Mouse (Mus musculus): ENCODE results near the gene Sytl1. TPM values are rescaled to one million over a fixed set of nuclear protein-coding genes. Genes with fewer than 3 reads are reported as not detected.
A peak's percentile ranks its signal among the peaks of the same experiment; 100 is the strongest.

Sytl1 gene
- polyA plus RNA-seq, 1 experiment = 3.2 TPM

- Histone ChIP-seq H3K27ac (ENCODE audit: control insufficient read depth, insufficient read depth, low read depth, low read length, poor library complexity) (no peak overlapping the region), H3K4me1 (ENCODE audit: control insufficient read depth, insufficient read depth, low read length) (peaks cover 1% of the 10 kb centered on the region; the same call in 1 of the 2 replicates), H3K4me3 (replicated peaks; ENCODE audit: control insufficient read depth, low read depth, low read length) (peak overlapping the region; percentile 32)
- 42% methylated on average over 11 of the region's 11 CpGs for WGBS
- TF ChIP-seq CTCF (IDR thresholded peaks at IDR 0.05; ENCODE audit: control insufficient read depth, insufficient read depth, low read length) = no peak
- TF ChIP-seq POLR2A (IDR thresholded peaks at IDR 0.05; ENCODE audit: borderline replicate concordance, control insufficient read depth, low read depth, low read length) = no peak
These were observed 21.0 kb downstream of the Sytl1 start for GRCm38 (mm10) chr4:133241910-133242309.

GRCm38 (mm10) chr4:133240934-133241908, 21.7 kb downstream of the Sytl1 start:
- H3K27ac ChIP-seq (ENCODE audit: control insufficient read depth, insufficient read depth, low read depth, low read length, poor library complexity) = peak overlapping the region; percentile 87
- TF ChIP-seq POLR2A (IDR thresholded peaks at IDR 0.05; ENCODE audit: borderline replicate concordance, control insufficient read depth, low read depth, low read length) (peak; percentile 82), CTCF (IDR thresholded peaks at IDR 0.05; ENCODE audit: control insufficient read depth, insufficient read depth, low read length) (no peak; the same call in 1 of the 2 replicates)
- under 1% methylated on average over 78 of the region's 78 CpGs for WGBS
- H3K4me1 ChIP-seq (ENCODE audit: control insufficient read depth, insufficient read depth, low read length) = peaks cover 1% of the 10 kb centered on the region; the same call in 1 of the 2 replicates
- H3K4me3 ChIP-seq (replicated peaks; ENCODE audit: control insufficient read depth, low read depth, low read length) = peak overlapping the region; percentile 81

GRCm38 (mm10) chr4:133240490-133240921, 22.4 kb downstream of the Sytl1 start, which contains the start of gene Map3k6:
Map3k6 (plus strand) TSS chr4:133240818.
- peak; percentile 55; the same call in 1 of the 2 replicates for TF ChIP-seq POLR2A (IDR thresholded peaks at IDR 0.05; ENCODE audit: borderline replicate concordance, control insufficient read depth, low read depth, low read length)
- TF ChIP-seq CTCF (IDR thresholded peaks at IDR 0.05; ENCODE audit: control insufficient read depth, insufficient read depth, low read length) = no peak
- WGBS = 8% methylated on average over 16 of the region's 16 CpGs
- Histone ChIP-seq H3K4me3 (replicated peaks; ENCODE audit: control insufficient read depth, low read depth, low read length) (peak within 1 kb of the TSS; percentile 81), H3K27ac (ENCODE audit: control insufficient read depth, insufficient read depth, low read depth, low read length, poor library complexity) (peak within 1 kb of the TSS; percentile 87), H3K4me1 (ENCODE audit: control insufficient read depth, insufficient read depth, low read length) (peaks cover 1% of the 10 kb centered on the region; the same call in 1 of the 2 replicates)

GRCm38 (mm10) chr4:133237911-133238310, 25.0 kb downstream of the Sytl1 start:
- 1% methylated on average over 4 of the region's 4 CpGs for WGBS
- TF ChIP-seq CTCF (IDR thresholded peaks at IDR 0.05; ENCODE audit: control insufficient read depth, insufficient read depth, low read length) = no peak
- no peak for TF ChIP-seq POLR2A (IDR thresholded peaks at IDR 0.05; ENCODE audit: borderline replicate concordance, control insufficient read depth, low read depth, low read length)
- H3K27ac ChIP-seq (ENCODE audit: control insufficient read depth, insufficient read depth, low read depth, low read length, poor library complexity) = 0 out of 2 replicates have a peak overlapping the region, but pooled peaks have one; percentile 9
- no peak overlapping the region for H3K4me3 ChIP-seq (replicated peaks; ENCODE audit: control insufficient read depth, low read depth, low read length)
- H3K4me1 ChIP-seq (ENCODE audit: control insufficient read depth, insufficient read depth, low read length) = peaks cover 1% of the 10 kb centered on the region; the same call in 1 of the 2 replicates

GRCm38 (mm10) chr4:133235415-133235814, 27.5 kb downstream of the Sytl1 start:
- Histone ChIP-seq H3K27ac (ENCODE audit: control insufficient read depth, insufficient read depth, low read depth, low read length, poor library complexity) (no peak overlapping the region), H3K4me3 (replicated peaks; ENCODE audit: control insufficient read depth, low read depth, low read length) (no peak overlapping the region), H3K4me1 (ENCODE audit: control insufficient read depth, insufficient read depth, low read length) (peaks cover 1% of the 10 kb centered on the region; the same call in 1 of the 2 replicates)
- 80% methylated on average over 5 of the region's 5 CpGs for WGBS
- TF ChIP-seq POLR2A (IDR thresholded peaks at IDR 0.05; ENCODE audit: borderline replicate concordance, control insufficient read depth, low read depth, low read length) = no peak
- TF ChIP-seq CTCF (IDR thresholded peaks at IDR 0.05; ENCODE audit: control insufficient read depth, insufficient read depth, low read length) = no peak

GRCm38 (mm10) chr4:133234771-133235170, 28.1 kb downstream of the Sytl1 start:
- Histone ChIP-seq H3K27ac (ENCODE audit: control insufficient read depth, insufficient read depth, low read depth, low read length, poor library complexity) (no peak overlapping the region), H3K4me3 (replicated peaks; ENCODE audit: control insufficient read depth, low read depth, low read length) (no peak overlapping the region), H3K4me1 (ENCODE audit: control insufficient read depth, insufficient read depth, low read length) (peaks cover 1% of the 10 kb centered on the region; the same call in 1 of the 2 replicates)
- no peak for TF ChIP-seq POLR2A (IDR thresholded peaks at IDR 0.05; ENCODE audit: borderline replicate concordance, control insufficient read depth, low read depth, low read length)
- TF ChIP-seq CTCF (IDR thresholded peaks at IDR 0.05; ENCODE audit: control insufficient read depth, insufficient read depth, low read length) = no peak
- WGBS = 71% methylated on average over 5 of the region's 5 CpGs

- H3K4me3 ChIP-seq (replicated peaks; ENCODE audit: control insufficient read depth, low read depth, low read length) = no peak overlapping the region
- WGBS = 48% methylated on average over 10 of the region's 10 CpGs
- TF ChIP-seq POLR2A (IDR thresholded peaks at IDR 0.05; ENCODE audit: borderline replicate concordance, control insufficient read depth, low read depth, low read length) = no peak
- peak; percentile 72 for TF ChIP-seq CTCF (IDR thresholded peaks at IDR 0.05; ENCODE audit: control insufficient read depth, insufficient read depth, low read length)
- H3K27ac ChIP-seq (ENCODE audit: control insufficient read depth, insufficient read depth, low read depth, low read length, poor library complexity) = no peak overlapping the region
- H3K4me1 ChIP-seq (ENCODE audit: control insufficient read depth, insufficient read depth, low read length) = no peaks in the 10 kb centered on the region
These were observed 29.5 kb downstream of the Sytl1 start for GRCm38 (mm10) chr4:133233285-133233976.

Measured in bone marrow, adult 2 months (tissue).